Mouse (Mus musculus) bone marrow, adult 2 months (tissue): ENCODE results near the gene E330009J07Rik.

Experiments used
- CTCF ChIP-seq: fragments of 200-500 bp; IDR thresholded peaks from 2 replicates; pipeline ENCODE4 v1.5.1; 2011; ENCODE audit warnings: low read length, control low read depth; ENCODE audit not compliant: control insufficient read depth, insufficient read depth
- POLR2A ChIP-seq: fragments of 200-500 bp; IDR thresholded peaks from 2 replicates; pipeline ENCODE4 v1.6.1; 2011; ENCODE audit warnings: low read depth, mild to moderate bottlenecking, control low read depth, low read length, borderline replicate concordance; ENCODE audit not compliant: control insufficient read depth

DNA sequence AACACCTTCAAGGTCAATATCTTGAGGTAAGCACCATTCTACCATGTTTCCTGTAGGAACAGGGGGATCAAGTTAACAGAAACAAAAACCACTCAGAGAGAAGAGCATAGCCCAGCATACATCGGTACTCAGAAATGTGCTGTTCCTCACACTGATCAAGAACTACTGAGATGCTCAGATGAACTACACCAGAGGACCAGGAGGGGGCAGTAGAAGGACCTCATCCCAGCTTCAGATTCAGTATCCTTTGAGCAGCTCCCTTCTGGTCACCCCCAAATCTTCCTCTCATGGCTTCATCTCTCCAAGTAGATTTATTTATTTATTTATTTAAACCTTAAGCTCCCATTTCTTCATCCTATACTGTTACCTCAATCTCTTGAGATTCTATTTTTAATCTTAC lies 12.2 kb downstream of the E330009J07Rik start:
- TF ChIP-seq CTCF (peak; percentile 67), POLR2A (no peak)
